Mouse (Mus musculus) olfactory bulb, adult 2 months (tissue): ENCODE results near the gene Dmac1.

Experiments
- CTCF ChIP-seq: fragments of 200-500 bp; IDR thresholded peaks from 2 replicates; pipeline ENCODE4 v1.5.1; 2012; ENCODE audit warnings: low read depth, mild to moderate bottlenecking, low read length, moderate library complexity; ENCODE audit not compliant: insufficient read depth
- POLR2A ChIP-seq: fragments of 200-500 bp; IDR thresholded peaks from 2 replicates; pipeline ENCODE4 v1.6.1; 2012; ENCODE audit warnings: mild to moderate bottlenecking, low read depth, low read length, moderate library complexity; ENCODE audit not compliant: insufficient read depth

DNA sequence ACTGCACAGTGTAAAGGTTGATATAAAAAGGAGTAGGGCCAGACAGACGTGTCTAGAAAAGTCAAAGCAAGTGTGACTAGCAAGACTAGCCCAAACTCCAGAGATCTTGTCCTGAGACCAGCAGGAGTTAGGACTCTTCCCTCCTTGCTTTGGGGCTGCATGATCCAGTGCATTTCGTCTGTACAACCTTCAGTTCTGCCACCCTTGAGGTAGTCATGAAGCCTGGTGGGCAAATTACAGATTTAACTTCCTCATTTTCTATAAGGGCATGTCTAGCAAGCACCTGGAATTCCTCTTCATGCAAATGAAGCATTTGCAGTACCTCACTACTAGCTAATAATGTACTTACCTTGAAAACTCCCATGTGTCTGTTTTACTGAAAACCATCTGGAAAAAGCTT is 10.2 kb downstream of the Dmac1 start:
- TF ChIP-seq POLR2A: no peak
- no peak for TF ChIP-seq CTCF
